Mouse (Mus musculus) activated CD4-positive, CD25-positive, alpha-beta regulatory T cell (primary cell): ENCODE measurements around the gene Cox14. TPM values are rescaled to one million over a fixed set of nuclear protein-coding genes. Genes with fewer than 3 reads are reported as not detected.

Experiments
- polyA plus RNA-seq, 2 experiments: library from polyadenylated mRNA; unstranded; fragments of 100-300 nt; shearing (Covaris generic); gene quantifications; one replicate each; pipeline ENCODE4 v1.2.1; 2017

The Cox14 gene
- polyA plus RNA-seq: 100 to 1,000 TPM; 133 to 166 TPM

GRCm38 (mm10) chr15:99725341-99726155, at the start of gene Cox14:
Gene Cox14 (plus strand): TSS chr15:99725618.

GRCm38 (mm10) chr15:99701999-99702900, 23.2 kb upstream of the Cox14 start, which contains the start of gene Smarcd1:
Gene Smarcd1 (plus strand): TSS chr15:99702129.

GRCm38 (mm10) chr15:99705440-99706048, 19.9 kb upstream of the Cox14 start, which contains the start of gene Gm17349:
Gene Gm17349 (minus strand): TSS chr15:99705490.

GRCm38 (mm10) chr15:99717386-99718334, 7.8 kb upstream of the Cox14 start, which contains the start of gene Gpd1:
Gene Gpd1 (plus strand): TSS chr15:99717515.

GRCm38 (mm10) chr15:99772881-99772924, 47.3 kb downstream of the Cox14 start, which contains the start of gene Cers5:
Gene Cers5 (minus strand): TSS chr15:99772885.

Other genes with a start within 250 kb of the Cox14 start
- under 1 TPM; 0.01 to 0.20 TPM for gene Faim2, start 197.5 kb upstream of the Cox14 start, polyA plus RNA-seq
- not detected for gene Aqp2, start 146.6 kb upstream of the Cox14 start, polyA plus RNA-seq
- not detected for gene Aqp5, start 134.8 kb upstream of the Cox14 start, polyA plus RNA-seq
- not detected for gene Aqp6, start 124.2 kb upstream of the Cox14 start, polyA plus RNA-seq
- gene Racgap1, start 74.0 kb upstream of the Cox14 start, polyA plus RNA-seq: 10 to 100 TPM; 59.3 to 62.7 TPM
- gene Asic1, start 55.2 kb upstream of the Cox14 start, polyA plus RNA-seq: under 1 TPM; 0.07 to 0.63 TPM
- gene Smarcd1, start 23.5 kb upstream of the Cox14 start, polyA plus RNA-seq: 10 to 100 TPM; 31.0 to 40.1 TPM
- gene Gm17349, start 20.1 kb upstream of the Cox14 start, polyA plus RNA-seq: not detected
- under 1 TPM; 0.14 to 0.36 TPM for gene Gpd1, start 8.1 kb upstream of the Cox14 start, polyA plus RNA-seq
- 10 to 100 TPM; 86.7 to 92.1 TPM for gene Cers5, start 47.3 kb downstream of the Cox14 start, polyA plus RNA-seq
- gene Lima1, start 149.8 kb downstream of the Cox14 start, polyA plus RNA-seq: 1 to 10 TPM; 1.2 to 1.4 TPM
- not detected for gene Fam186a, start 241.4 kb downstream of the Cox14 start, polyA plus RNA-seq
- 10 to 100 TPM; 50.3 to 58.5 TPM for gene Larp4, start 244.4 kb downstream of the Cox14 start, polyA plus RNA-seq